Mouse (Mus musculus) G1E (cell line): Measurements from ENCODE around the gene Fry. TPM values are rescaled to one million over a fixed set of nuclear protein-coding genes. Genes with fewer than 3 reads are reported as not detected.

ENCODE experiments used
- ATAC-seq: 2 replicates; pipeline ENCODE4 v1.8.0; 2016; ENCODE audit warnings: mild to moderate bottlenecking; ENCODE audit not compliant: insufficient number of reproducible peaks, poor library complexity, low FRiP score, severe bottlenecking; ENCODE audit errors: extremely low read depth
- DNase-seq: peaks from one replicate; pipeline ENCODE4 v3.0.0; 2012; ENCODE audit warnings: low spot score
- H3K27me3 ChIP-seq: 2 replicates; pipeline ENCODE4 v1.6.1; 2012; ENCODE audit warnings: mild to moderate bottlenecking, low read length, inconsistent platforms; ENCODE audit not compliant: insufficient read depth
- H3K36me3 ChIP-seq: replicated peaks from 2 replicates; pipeline ENCODE3; 2012; ENCODE audit warnings: mild to moderate bottlenecking, inconsistent platforms
- H3K4me1 ChIP-seq: 2 replicates; pipeline ENCODE4 v1.6.1; 2012; ENCODE audit warnings: low read depth, low read length, inconsistent platforms, mixed read lengths; ENCODE audit not compliant: insufficient read depth
- H3K4me3 ChIP-seq: 2 replicates; pipeline ENCODE4 v1.5.1; 2012; ENCODE audit warnings: low read depth, mild to moderate bottlenecking, inconsistent platforms, low read length, moderate library complexity, mixed read lengths
- H3K9me3 ChIP-seq: replicated peaks from 2 replicates; pipeline ENCODE4 v1.6.1; 2012; ENCODE audit warnings: inconsistent platforms
- CTCF ChIP-seq: IDR thresholded peaks from 2 replicates; pipeline ENCODE4 v1.5.1; 2012; ENCODE audit warnings: low read depth, low read length, inconsistent platforms, mixed read lengths
- GATA1 ChIP-seq: IDR thresholded peaks from 2 replicates; pipeline ENCODE4 v1.6.1; 2012; ENCODE audit warnings: borderline replicate concordance, low read length, inconsistent platforms, mixed read lengths
- GATA2 ChIP-seq: IDR thresholded peaks from 2 replicates; pipeline ENCODE4 v1.6.1; 2012; ENCODE audit warnings: low read depth, low read length, inconsistent platforms, borderline replicate concordance
- POLR2AphosphoS5 ChIP-seq: IDR thresholded peaks from 2 replicates; pipeline ENCODE4 v1.6.1; 2012; ENCODE audit warnings: low read depth, low read length, inconsistent platforms; ENCODE audit not compliant: insufficient replicate concordance
- TAL1 ChIP-seq: conservative IDR thresholded peaks from 2 replicates; pipeline ENCODE4 v1.6.1; 2012; ENCODE audit warnings: low read depth, low read length, inconsistent platforms, mixed read lengths
- polyA plus RNA-seq: library from polyadenylated mRNA; stranded (reverse); fragments of >175 nt; gene quantifications from 2 replicates; pipeline ENCODE4 v1.2.3, GENCODE M21; 2012
- total RNA-seq, 2 experiments: library from RNA; stranded (forward) in 1 of 2; stranded (reverse) in 1 of 2; fragments of 200-1000 nt in 1 of 2; fragments of >200 nt in 1 of 2; fragmentation: Nextera tagmentation in 1 of 2; gene quantifications; 2 replicates each; pipeline ENCODE4 v1.2.3; 2014 to 2017

Gene Fry
- total and polyA plus RNA-seq, 3 experiments: 2.6 to 5.5 (median 2.7) TPM

GRCm38 (mm10) chr5:150221806-150222205, 103.4 kb downstream of the Fry start:
- no peak for DNase-seq
- Histone ChIP-seq H3K4me3 (no peak overlapping the region), H3K27me3 (no peaks in the 10 kb centered on the region), H3K36me3 (no peaks in the 10 kb centered on the region), H3K4me1 (no peaks in the 10 kb centered on the region), H3K9me3 (peaks cover 58% of the 10 kb centered on the region)
- no peak for TF ChIP-seq TAL1
- TF ChIP-seq POLR2AphosphoS5: no peak
- TF ChIP-seq CTCF: no peak
- TF ChIP-seq GATA1: no peak
- TF ChIP-seq GATA2: no peak
- ATAC-seq: no peak

- peaks cover 50% of the 10 kb centered on the region for H3K9me3 ChIP-seq
- no peak for DNase-seq
- no peak for ATAC-seq
- H3K4me1 ChIP-seq: no peaks in the 10 kb centered on the region
- H3K36me3 ChIP-seq: no peaks in the 10 kb centered on the region
- TF ChIP-seq POLR2AphosphoS5 (no peak), TAL1 (no peak), GATA2 (no peak), GATA1 (no peak), CTCF (no peak)
- no peak overlapping the region for H3K4me3 ChIP-seq
- no peaks in the 10 kb centered on the region for H3K27me3 ChIP-seq
Observed at GRCm38 (mm10) chr5:150223546-150224239, 105.2 kb downstream of the Fry start.

DNA sequence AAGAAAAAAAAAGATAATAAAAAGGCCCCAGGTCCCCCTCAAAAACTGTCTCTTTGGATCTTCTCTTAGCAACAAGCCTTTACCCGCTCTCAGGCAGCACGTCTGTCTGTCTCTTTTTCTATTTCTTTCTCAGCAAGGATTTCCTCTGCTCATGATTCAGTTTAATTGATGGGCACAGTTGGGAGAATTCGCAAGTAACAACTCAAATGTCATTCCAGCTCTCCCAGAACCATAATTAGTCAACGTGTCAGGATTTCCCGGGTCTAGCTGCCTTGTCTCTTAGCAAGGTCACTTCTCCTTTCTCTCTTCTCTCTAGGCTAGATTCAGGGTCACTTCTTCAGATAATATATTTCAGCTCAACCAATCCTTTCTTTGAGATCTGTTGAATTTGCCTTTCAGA, 110.6 kb downstream of the Fry start:
- Histone ChIP-seq H3K4me1 (no peaks in the 10 kb centered on the region), H3K9me3 (peaks cover 50% of the 10 kb centered on the region), H3K4me3 (no peak overlapping the region), H3K36me3 (no peaks in the 10 kb centered on the region), H3K27me3 (no peaks in the 10 kb centered on the region)
- DNase-seq: no peak
- no peak for TF ChIP-seq GATA2
- TF ChIP-seq POLR2AphosphoS5: no peak
- TF ChIP-seq CTCF: no peak
- TF ChIP-seq TAL1: no peak
- TF ChIP-seq GATA1: no peak
- no peak for ATAC-seq

DNA sequence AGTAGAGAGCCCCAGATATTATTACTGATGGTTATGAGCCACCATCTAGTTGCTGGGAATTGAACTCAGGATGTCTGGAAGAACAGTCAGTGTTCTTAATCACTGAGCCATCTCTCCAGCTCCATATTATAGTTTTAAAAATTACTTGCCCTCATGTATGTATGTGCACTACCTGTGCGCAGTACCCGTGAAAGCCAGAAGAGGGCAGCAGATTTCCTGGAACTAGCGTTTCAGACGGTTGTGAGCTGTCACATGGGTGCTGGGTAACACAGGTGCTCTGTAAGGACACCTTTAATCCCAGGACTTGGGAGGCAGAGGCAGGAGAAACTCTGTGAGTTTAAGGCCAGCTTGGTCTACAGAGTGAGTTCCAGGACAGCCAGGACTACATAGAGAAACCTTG, 111.3 kb downstream of the Fry start:
- H3K4me3 ChIP-seq: no peak overlapping the region
- no peak for ATAC-seq
- H3K36me3 ChIP-seq: no peaks in the 10 kb centered on the region
- DNase-seq: no peak
- H3K4me1 ChIP-seq: no peaks in the 10 kb centered on the region
- H3K27me3 ChIP-seq: no peaks in the 10 kb centered on the region
- peaks cover 55% of the 10 kb centered on the region for H3K9me3 ChIP-seq
- TF ChIP-seq GATA2 (no peak), TAL1 (no peak), GATA1 (no peak), CTCF (no peak), POLR2AphosphoS5 (no peak)

GRCm38 (mm10) chr5:150232159-150233150, 114.0 kb downstream of the Fry start:
- no peaks in the 10 kb centered on the region for H3K36me3 ChIP-seq
- TF ChIP-seq GATA2 (no peak), TAL1 (no peak), GATA1 (no peak), CTCF (no peak), POLR2AphosphoS5 (no peak)
- DNase-seq (no peak), ATAC-seq (no peak)
- H3K27me3 ChIP-seq: no peaks in the 10 kb centered on the region
- H3K4me3 ChIP-seq: no peak overlapping the region
- no peaks in the 10 kb centered on the region for H3K4me1 ChIP-seq
- peaks cover 57% of the 10 kb centered on the region for H3K9me3 ChIP-seq
